Mouse (Mus musculus): Measurements from ENCODE around the gene Hoxc10. TPM values are rescaled to one million over a fixed set of nuclear protein-coding genes. Genes with fewer than 3 reads are reported as not detected.

Hoxc10 gene
- polyA plus RNA-seq, 1 experiment from 2014 or later: not detected

GRCm38 (mm10) chr15:102934438-102934837, 32.2 kb upstream of the Hoxc10 start:
- DNase-seq (ENCODE audit: low spot score) (no peak), ATAC-seq (ENCODE audit: low FRiP score, low TSS enrichment) (no peak)
- no peak overlapping the region for H3K4me3 ChIP-seq (ENCODE audit: low read depth, low read length)
- no peaks in the 10 kb centered on the region for H3K4me1 ChIP-seq (replicated peaks; ENCODE audit: control insufficient read depth, insufficient read depth)
- H3K9me3 ChIP-seq (ENCODE audit: control insufficient read depth, low read length): no peaks in the 10 kb centered on the region
- peaks cover 60% of the 10 kb centered on the region for H3K27me3 ChIP-seq (ENCODE audit: control insufficient read depth, insufficient read depth, low read length)
- no peak overlapping the region for H3K4me2 ChIP-seq (replicated peaks; ENCODE audit: low read depth)
- no peak for TF ChIP-seq CTCF (IDR thresholded peaks at IDR 0.05; ENCODE audit: low read depth)
- TF ChIP-seq EP300 (optimal IDR thresholded peaks at IDR 0.05): no peak
- H3K36me3 ChIP-seq (ENCODE audit: control insufficient read depth, insufficient read depth, low read length): no peaks in the 10 kb centered on the region
- no peak overlapping the region for H3K27ac ChIP-seq (replicated peaks)
- 6% methylated on average over 12 of the region's 12 CpGs for WGBS
- no peak overlapping the region for H3K9ac ChIP-seq (ENCODE audit: low read length)

GRCm38 (mm10) chr15:102934897-102935296, 31.7 kb upstream of the Hoxc10 start:
- no peak for TF ChIP-seq CTCF (IDR thresholded peaks at IDR 0.05; ENCODE audit: low read depth)
- no peak for TF ChIP-seq EP300 (optimal IDR thresholded peaks at IDR 0.05)
- DNase-seq (ENCODE audit: low spot score) (no peak), ATAC-seq (ENCODE audit: low FRiP score, low TSS enrichment) (no peak)

GRCm38 (mm10) chr15:102936279-102936972, 30.2 kb upstream of the Hoxc10 start, which contains the start of gene Hoxc12:
Hoxc12 (plus strand) TSS chr15:102936757.
- 3% methylated on average over 31 of the region's 31 CpGs for WGBS
- Histone ChIP-seq H3K4me2 (replicated peaks; ENCODE audit: low read depth) (no peak within 1 kb of the TSS), H3K27ac (replicated peaks) (no peak within 1 kb of the TSS), H3K9ac (ENCODE audit: low read length) (no peak within 1 kb of the TSS), H3K4me1 (replicated peaks; ENCODE audit: control insufficient read depth, insufficient read depth) (no peaks in the 10 kb centered on the region), H3K27me3 (ENCODE audit: control insufficient read depth, insufficient read depth, low read length) (peaks cover 70% of the 10 kb centered on the region), H3K36me3 (ENCODE audit: control insufficient read depth, insufficient read depth, low read length) (no peaks in the 10 kb centered on the region), H3K9me3 (ENCODE audit: control insufficient read depth, low read length) (no peaks in the 10 kb centered on the region), H3K4me3 (ENCODE audit: low read depth, low read length) (no peak within 1 kb of the TSS; the same call in 1 of the 2 replicates)
- TF ChIP-seq EP300 (optimal IDR thresholded peaks at IDR 0.05) (no peak), CTCF (IDR thresholded peaks at IDR 0.05; ENCODE audit: low read depth) (no peak)
- ATAC-seq (ENCODE audit: low FRiP score, low TSS enrichment) (no peak), DNase-seq (ENCODE audit: low spot score) (no peak)

More at GRCm38 (mm10) chr15:102934897-102935296, 31.7 kb upstream of the Hoxc10 start:
- H3K4me1 ChIP-seq (replicated peaks; ENCODE audit: control insufficient read depth, insufficient read depth): no peaks in the 10 kb centered on the region
- no peak overlapping the region for H3K27ac ChIP-seq (replicated peaks)
- H3K27me3 ChIP-seq (ENCODE audit: control insufficient read depth, insufficient read depth, low read length): peaks cover 63% of the 10 kb centered on the region
- under 1% methylated on average over 27 of the region's 27 CpGs for WGBS
- no peaks in the 10 kb centered on the region for H3K9me3 ChIP-seq (ENCODE audit: control insufficient read depth, low read length)
- H3K9ac ChIP-seq (ENCODE audit: low read length): no peak overlapping the region
- no peaks in the 10 kb centered on the region for H3K36me3 ChIP-seq (ENCODE audit: control insufficient read depth, insufficient read depth, low read length)
- no peak overlapping the region for H3K4me3 ChIP-seq (ENCODE audit: low read depth, low read length)
- H3K4me2 ChIP-seq (replicated peaks; ENCODE audit: low read depth): no peak overlapping the region; the same call in 1 of the 2 replicates

GRCm38 (mm10) chr15:102937036-102937666, 29.4 kb upstream of the Hoxc10 start:
- no peak for DNase-seq (ENCODE audit: low spot score)
- no peak overlapping the region for H3K4me2 ChIP-seq (replicated peaks; ENCODE audit: low read depth)
- 2% methylated on average over 47 of the region's 50 CpGs for WGBS
- H3K4me1 ChIP-seq (replicated peaks; ENCODE audit: control insufficient read depth, insufficient read depth): no peaks in the 10 kb centered on the region
- no peak overlapping the region for H3K27ac ChIP-seq (replicated peaks)
- ATAC-seq (ENCODE audit: low FRiP score, low TSS enrichment): no peak
- peaks cover 67% of the 10 kb centered on the region for H3K27me3 ChIP-seq (ENCODE audit: control insufficient read depth, insufficient read depth, low read length)
- no peak overlapping the region; the same call in 1 of the 2 replicates for H3K4me3 ChIP-seq (ENCODE audit: low read depth, low read length)
- no peaks in the 10 kb centered on the region for H3K36me3 ChIP-seq (ENCODE audit: control insufficient read depth, insufficient read depth, low read length)
- H3K9me3 ChIP-seq (ENCODE audit: control insufficient read depth, low read length): no peaks in the 10 kb centered on the region
- TF ChIP-seq CTCF (IDR thresholded peaks at IDR 0.05; ENCODE audit: low read depth): no peak
- TF ChIP-seq EP300 (optimal IDR thresholded peaks at IDR 0.05): no peak
- no peak overlapping the region for H3K9ac ChIP-seq (ENCODE audit: low read length)

GRCm38 (mm10) chr15:102939256-102940155, 27.1 kb upstream of the Hoxc10 start:
- Histone ChIP-seq H3K36me3 (ENCODE audit: control insufficient read depth, insufficient read depth, low read length) (no peaks in the 10 kb centered on the region), H3K27me3 (ENCODE audit: control insufficient read depth, insufficient read depth, low read length) (peaks cover 51% of the 10 kb centered on the region), H3K9ac (ENCODE audit: low read length) (no peak overlapping the region), H3K4me3 (ENCODE audit: low read depth, low read length) (no peak overlapping the region), H3K9me3 (ENCODE audit: control insufficient read depth, low read length) (no peaks in the 10 kb centered on the region), H3K4me1 (replicated peaks; ENCODE audit: control insufficient read depth, insufficient read depth) (no peaks in the 10 kb centered on the region), H3K4me2 (replicated peaks; ENCODE audit: low read depth) (no peak overlapping the region), H3K27ac (replicated peaks) (no peak overlapping the region)
- no peak for ATAC-seq (ENCODE audit: low FRiP score, low TSS enrichment)
- DNase-seq (ENCODE audit: low spot score): no peak
- TF ChIP-seq EP300 (optimal IDR thresholded peaks at IDR 0.05) (no peak), CTCF (IDR thresholded peaks at IDR 0.05; ENCODE audit: low read depth) (no peak)
- WGBS: 3% methylated on average over 34 of the region's 34 CpGs

All from stomach, postnatal 0 days (tissue).